Mouse (Mus musculus) heart, adult 18-20 months (tissue): ENCODE data around the gene Fam227a. TPM values are rescaled to one million over a fixed set of nuclear protein-coding genes. Genes with fewer than 3 reads are reported as not detected.
"Not testable (repeated sequence)": the region's sequence is repeated elsewhere in the genome, so short reads cannot be mapped to it uniquely, and the experiment has no call there.

Source experiments
- DNase-seq, 2 experiments: peaks; one replicate each; pipeline ENCODE4 v3.0.0; 2021 to 2022; ENCODE audit warnings: mixed read lengths in 1 of 2
- total RNA-seq, 2 experiments: library from RNA; stranded (reverse); gene quantifications; 2 replicates each; pipeline ENCODE4 v1.2.3; 2021

Fam227a gene
- total RNA-seq, 2 experiments from 2014 or later = 0.37 to 0.77 TPM

DNA sequence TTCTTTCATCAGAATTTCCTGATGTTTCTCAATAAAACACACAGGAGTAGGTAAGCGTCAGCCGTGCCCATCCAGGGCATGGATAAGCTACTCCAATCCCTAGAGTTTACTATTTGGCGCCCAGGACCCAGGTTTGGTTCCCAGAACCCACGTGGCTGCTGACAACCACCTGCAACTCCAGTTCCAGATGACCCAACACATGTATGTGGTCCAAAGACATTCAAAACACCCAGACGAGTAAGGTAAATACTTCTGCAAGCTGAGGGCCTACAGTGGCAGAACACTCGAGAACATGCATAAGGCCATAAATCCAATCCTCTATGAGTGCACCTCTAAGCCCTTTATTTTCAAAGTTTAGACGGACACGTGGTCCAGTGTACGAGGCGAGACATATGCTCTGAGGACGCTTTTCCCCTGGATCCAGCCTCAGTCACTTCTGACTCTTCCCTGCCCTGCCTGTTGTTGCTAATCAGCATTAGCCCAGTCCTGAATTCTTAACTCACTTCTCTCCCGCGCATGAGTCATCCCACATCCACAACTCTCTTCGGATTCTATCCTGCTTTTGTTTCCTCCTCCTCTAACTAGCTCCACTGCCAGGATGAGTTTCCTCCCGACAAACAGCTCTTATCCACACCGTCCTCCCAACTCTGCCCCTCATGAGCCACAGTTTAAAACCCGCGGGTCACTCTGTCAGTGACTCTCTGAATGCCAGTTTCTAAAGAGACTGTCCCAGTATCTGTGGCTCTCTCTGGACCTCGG, 25.1 kb upstream of the Fam227a start:
- peak in 1 of 2 experiments; percentile 42 for DNase-seq

DNA sequence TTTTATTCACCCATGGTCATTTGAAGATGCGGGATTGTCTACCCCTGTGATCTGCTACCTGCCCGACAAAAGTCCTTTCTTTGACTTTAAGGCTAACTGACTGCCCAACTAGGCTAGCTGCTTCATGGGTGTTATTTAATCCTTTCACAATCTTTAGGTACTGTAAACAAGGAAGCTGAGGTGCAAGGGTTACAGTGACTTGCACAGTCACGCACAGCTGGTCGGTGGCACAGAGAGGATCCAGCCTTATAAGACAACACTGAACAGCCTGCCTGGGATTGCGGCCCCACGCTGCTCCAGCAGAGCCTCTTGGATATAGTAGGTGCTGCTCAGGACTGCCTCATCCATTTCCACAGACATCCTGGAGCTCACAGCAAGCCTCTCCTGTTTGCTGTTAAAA, 24.4 kb upstream of the Fam227a start:
- DNase-seq = no peak

DNA sequence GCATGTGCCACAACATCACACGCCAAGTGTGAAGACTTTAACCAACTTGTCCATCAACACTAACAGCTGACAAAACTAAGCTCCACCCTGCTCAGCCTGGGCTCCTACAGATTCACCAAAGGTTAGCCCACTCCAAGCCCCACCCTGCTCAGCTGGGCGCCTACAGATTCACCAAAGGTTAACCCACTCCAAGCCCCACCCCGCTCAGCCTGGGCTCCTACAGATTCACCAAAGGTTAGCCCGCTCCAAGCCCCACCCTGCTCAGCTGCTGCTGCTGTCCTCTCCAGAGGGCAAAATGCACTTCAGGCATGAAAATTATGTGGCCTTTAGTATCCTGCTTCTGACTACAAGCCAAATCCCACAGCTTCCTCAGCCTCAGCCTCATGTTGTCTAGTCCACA, 23.2 kb upstream of the Fam227a start:
- DNase-seq = no peak

DNA sequence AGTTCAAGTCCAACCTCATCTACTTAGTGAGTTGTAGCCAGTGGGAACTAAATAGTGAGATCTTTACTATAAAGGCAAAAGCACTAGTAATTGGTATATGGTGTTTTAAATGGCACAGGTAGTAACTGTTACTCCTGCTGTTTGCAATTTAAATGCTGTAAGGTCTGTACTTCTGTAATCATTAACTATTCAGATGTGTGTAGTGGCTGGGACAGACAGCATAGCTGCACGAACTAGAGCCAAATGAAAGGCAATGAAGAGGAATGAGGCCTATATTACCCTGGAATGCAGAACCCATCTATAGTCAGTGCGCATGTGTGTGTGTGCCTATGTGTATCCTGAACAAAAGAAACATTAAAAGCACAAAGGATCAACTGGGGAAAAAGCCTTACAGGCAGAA, 19.2 kb upstream of the Fam227a start:
- no peak for DNase-seq

DNA sequence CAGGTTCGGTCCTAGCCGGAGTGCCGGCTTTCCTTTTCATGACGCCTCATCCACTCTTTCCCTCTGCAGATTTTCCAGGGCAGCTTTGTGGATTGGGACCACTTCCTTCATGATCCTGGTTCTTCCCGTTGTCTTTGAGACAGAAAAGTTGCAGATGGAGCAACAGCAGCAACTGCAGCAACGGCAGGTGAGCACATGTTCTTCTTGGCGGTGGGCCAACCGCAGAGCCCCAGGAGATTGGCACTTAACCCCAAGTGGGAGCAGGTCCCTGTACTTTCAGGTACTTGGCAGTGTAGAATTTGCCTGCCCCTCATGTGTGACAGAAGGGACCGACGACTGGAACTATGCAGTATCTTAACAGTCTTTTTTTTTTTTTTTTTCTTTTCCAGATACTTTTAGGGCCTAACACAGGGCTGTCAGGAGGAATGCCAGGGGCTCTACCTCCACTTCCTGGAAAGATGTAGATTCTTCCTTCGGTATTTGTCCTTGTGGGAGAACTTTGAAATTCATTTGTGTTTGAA, 13.1 kb upstream of the Fam227a start:
- DNase-seq = not testable (repeated sequence)

DNA sequence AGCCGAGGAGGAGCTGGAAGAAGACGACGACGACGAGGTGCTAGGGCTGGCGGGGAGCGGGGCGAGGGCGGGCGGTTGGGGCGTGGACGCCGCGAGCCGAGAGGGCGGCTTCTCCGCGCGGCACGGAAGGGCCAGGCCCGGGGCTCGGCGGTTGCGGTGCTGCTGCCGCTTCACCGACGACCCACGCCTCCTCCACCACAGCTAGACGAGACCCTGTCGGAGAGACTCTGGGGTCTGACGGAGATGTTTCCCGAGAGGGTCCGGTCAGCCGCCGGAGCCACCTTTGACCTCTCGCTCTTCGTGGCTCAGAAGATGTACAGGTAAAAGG, 12.2 kb upstream of the Fam227a start:
- DNase-seq = no peak

DNA sequence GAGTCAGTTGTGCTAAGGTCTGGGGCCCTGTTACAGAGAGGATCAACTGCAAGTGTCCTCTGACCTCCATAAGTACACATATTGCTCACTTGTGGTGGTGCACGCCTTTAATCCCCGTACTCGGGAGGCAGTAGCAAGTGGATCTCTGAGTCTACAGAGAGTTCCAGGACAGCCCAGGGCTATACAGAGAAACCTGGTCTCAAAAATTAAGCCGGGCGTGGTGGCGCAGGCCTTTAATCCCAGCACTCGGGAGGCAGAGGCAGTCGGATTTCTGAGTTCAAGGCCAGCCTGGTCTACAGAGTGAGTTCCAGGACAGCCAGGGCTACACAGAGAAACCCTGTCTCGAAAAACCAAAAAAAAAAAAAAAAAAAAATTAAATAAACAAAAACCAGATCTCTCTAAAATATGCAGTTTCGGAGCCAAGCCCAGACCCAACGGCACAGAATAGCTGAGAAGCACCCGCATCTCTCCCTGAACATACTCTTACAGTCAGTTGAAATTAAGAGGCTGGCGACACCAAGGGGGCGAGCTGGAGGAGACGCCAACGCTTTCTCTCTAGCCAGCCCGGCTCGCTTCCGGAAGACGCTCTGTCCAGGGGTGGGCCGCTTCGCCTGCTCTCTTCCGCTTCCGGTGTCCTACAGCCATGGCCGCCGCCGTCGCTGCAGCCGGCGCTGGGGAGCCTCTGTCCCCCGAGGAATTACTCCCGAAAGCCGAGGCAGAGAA, 11.7 kb upstream of the Fam227a start, which contains the start of gene Tomm22:
Gene Tomm22 (plus strand): TSS at position 613 of the 723 bp plus-strand sequence.
- DNase-seq = peak; percentile 90 to 94

DNA sequence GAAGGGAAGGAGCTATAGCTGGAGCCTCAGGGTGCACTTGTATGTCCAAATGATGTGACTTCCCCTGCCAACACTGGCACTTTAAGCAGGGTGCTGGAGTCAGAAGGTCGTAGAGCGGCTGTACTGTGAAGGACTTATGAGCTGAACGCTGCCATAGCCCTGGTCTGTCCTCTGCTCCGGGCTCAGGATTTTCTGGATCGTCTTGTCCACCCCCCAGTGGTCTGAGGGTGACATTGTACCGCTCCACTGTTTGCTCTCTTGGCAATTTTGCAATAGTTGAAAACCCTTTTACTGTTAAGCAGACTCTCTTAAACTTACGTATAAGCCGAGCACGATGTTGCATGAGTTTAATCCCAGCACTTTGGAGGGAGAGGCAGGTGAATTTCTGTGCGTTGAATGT, 10.4 kb upstream of the Fam227a start:
- DNase-seq = no peak

DNA sequence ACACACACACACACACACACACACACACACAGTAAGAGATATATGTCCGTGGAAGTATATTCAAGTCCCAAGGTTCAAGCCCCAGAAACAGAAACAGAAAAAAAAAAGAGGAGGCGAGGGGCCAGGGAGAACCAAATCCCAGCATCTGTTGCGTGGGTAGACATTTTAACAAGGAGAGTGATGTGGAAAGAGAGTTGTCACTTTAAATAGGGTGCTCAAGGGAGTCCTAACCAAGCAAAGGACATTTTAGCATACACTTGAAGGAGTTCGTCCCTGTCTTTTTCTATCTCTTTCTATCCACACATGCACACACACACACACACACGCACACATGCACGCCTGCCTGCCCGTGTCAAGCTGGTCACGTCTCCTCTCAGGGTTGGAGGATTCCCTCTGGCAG, 5.9 kb upstream of the Fam227a start:
- DNase-seq = no peak

DNA sequence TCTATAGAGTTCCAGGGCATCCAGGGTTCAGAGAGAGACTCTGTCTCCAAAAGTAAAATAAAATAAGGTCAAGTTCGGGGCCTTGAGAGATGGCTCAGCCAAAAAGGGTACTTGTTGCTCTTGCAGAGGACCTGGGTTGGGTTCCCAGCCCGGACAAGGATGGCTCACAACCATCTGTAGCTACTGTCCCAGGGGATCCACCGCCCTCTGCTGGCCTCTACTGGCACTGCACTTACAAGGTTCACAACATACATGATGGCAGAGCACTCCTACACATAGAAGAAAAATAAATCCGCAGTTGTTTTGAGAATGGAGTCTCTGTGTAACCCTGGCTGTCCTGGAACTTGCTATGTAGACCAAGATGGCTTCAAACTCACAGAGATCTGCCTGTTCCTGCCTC, 3.1 kb upstream of the Fam227a start:
- DNase-seq = peak in 1 of 2 experiments; percentile 37

DNA sequence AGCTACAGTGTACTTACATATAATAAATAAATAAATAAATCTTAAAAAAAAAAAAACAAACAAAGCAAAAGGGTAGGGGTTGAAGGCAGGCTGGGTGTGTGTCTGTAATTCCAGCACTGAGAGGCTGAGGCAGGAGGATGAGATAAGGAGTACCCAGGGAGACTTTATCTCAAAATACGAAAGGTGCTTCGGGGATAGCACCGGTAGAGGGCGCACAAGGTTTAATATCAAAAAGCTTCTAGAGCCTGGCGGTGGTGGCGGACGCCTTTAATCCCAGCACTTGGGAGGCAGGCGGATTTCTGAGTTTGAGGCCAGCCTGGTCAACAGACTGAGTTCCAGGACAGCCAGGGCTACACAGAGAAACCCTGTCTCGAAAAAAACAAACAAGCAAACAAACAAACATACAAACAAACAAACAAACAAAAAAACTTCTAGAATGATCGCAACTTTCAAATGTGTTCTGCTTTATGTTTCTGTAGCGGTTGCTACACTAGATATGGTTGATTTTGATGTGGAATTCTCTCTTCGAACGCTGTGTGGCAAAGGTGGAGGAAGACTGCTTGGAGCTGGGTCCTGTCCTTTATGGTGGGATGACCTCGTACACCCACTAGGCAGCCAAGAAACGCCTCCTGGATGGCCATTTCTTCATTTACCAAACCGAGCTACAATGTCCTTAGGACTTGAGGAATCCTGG, 772 bp downstream of the Fam227a start:
- DNase-seq = peak; percentile 84 to 93

DNA sequence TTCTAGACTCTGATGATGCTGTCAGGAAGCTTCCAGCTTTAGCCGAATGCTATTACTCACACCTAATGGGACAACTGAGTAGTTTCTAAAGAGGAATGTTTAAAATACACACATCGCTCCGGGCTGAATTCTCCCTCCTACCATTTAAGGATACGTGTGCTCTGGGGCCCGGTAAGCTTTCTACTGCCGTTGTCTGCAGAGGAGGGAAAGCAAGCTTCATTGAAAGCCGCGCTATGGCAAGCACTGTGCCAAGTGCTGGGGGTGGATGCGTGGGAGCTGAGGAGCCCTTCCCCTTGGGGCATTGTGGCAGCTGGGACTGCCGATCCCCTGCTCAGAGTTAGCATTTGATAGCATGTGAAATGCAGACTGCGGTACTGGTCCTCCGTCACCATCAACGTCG, 2.3 kb downstream of the Fam227a start:
- DNase-seq = no peak

DNA sequence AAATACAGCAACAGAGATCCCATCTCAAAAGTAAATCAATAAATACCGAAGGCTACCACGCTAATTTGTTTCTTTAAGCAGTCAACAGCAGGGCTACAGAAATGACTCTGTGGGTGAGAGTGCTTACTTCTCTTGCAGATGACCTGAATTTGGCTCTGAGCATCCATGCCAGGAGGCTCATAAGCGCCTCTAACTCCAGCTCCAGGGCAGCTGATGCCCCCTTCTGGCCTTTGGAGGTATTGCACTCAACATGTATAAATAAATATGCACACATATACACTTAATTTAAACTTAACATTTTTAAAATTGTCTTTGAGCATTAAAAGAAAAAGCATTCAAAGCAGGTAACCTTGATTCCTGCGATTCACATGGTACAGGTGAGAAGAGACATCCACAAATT, 7.3 kb downstream of the Fam227a start:
- DNase-seq = no peak

DNA sequence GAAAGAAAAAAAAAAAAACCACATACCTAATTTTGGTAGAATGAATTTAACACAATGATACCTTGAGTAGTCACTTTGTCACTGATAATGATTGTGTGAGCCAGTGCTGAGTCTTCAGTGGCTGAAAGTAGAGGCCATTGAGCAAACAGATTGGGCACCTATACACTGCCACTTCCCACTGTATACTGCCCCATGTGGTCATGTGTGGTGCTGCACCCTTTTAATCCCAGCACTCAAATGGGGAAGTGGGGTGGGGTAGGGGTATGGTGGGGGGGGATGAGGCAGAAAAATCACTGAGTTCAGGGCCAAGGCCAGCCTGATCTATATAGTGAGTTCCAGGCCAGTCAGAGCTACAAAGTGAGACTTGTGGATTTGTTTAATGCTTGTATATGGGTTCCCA, 8.2 kb downstream of the Fam227a start:
- peak in 1 of 2 experiments; percentile 48 for DNase-seq

DNA sequence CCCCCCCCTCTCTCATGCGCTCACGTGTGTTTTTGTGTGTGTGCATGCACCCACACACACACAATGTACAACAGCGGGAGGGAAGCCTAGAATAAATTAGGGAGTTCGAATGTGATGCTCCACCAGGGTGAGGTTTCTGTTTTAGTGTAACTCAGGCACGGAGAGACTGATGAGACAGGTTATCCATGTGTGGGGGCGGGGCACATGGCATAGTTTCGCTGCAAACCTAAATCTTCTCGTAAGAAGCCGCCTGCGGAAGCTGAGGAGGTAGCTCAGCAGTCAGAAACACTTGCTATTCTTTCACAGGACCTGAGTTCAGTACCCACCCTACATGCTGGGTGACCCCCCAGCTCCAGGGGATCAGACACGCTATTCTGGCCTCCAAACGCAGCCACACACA, 10.6 kb downstream of the Fam227a start:
- DNase-seq = no peak

DNA sequence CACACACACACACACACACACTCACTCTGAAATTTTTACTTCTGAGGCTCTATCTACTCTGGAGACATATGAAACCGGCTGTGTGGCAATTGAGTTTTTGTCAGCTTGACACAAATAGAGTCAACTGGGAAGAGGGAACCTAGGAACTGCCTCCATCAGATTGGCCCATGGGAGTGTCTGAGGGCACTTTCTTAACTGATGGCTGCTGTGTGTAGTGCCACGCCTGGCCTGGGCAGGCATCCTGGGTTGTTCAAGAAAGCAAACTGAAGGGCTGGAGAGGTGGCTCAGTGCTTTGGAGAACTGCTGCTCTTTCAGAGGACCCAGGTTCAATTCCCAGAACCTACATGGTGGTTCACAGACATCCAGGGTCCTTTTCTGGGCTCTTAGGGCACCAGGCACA, 13.3 kb downstream of the Fam227a start:
- DNase-seq = no peak

DNA sequence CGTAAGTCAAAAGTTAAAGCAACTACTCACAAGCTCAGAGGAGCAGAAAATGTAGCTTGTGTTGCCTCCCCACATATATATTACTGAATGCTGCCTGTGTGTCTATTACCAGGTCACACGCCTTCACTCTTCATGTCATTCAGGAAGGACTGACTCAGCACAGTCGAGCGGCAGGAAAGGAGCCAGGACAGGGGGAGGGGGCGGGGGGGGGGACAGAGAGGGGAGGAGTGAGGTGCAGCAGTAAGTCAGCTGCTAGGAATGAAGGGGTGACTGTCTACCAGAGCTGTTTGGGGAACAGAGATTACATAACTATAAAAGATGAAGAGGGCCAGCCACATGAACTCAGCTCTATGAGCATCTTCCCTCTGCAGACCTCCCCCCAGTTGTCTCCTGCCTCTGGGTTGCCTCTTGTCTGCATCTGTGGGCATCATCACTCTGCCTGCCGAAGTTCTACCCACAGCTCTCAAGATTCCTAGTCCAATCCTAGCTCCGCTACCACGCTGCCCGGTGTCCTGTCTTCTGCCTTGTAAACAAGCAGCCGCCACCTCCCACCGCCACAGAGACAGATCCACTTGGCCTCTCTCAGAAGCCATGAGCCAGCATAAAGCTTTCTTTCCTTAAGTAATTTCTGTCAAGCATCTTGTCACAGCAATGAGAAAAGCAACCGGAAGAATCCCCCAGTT, 17.5 kb downstream of the Fam227a start:
- DNase-seq = no peak

DNA sequence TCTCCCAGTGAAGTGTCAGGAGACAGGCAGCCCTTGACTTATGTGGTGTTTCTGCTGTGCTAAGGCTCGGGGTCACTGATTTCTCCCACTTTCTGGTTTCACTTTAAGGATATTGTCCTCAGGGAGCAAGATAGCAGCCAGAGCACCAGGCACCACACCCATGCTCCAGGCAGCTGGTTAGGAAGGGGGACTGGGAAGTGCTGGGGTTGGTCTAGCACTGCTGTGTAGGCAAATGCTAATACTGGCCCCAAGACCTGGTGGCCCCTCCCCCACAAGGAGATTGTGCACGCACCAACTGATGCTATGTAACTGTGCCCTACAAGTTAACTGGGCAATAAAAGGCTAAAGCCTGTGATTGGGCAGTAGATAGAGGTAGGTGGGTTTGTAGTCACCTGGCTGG, 28.3 kb downstream of the Fam227a start:
- no peak for DNase-seq

DNA sequence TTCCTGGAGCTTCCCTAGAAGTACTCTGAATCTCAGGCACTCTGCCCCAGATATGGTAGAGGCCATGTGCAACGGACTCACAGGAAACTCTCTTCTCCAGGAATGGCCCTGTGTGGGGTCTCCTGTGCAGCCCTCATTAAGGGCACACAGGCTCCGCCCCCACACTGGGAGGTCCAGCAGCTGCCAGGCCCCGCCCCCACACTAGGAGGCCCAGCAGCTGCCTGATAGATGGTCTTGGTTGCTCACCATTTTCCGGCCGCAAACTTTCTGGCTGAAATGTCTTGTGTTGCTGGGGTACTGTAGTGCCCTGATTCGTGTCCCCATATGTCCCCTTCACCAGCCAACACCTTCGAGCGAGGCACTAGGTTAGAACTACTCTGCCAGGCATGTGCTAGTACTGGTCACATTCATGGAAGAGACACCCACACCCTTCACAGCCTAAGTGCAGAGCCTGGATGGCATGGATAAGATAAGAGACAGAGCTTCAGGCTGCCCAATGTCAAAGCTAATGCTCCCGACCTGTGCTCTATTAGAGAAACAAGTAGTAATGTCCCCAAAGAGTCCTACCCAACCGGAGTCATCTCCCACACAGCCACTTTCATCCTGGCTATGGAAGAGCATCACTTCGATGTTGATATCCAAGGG, 38.9 kb downstream of the Fam227a start:
- DNase-seq = no peak

DNA sequence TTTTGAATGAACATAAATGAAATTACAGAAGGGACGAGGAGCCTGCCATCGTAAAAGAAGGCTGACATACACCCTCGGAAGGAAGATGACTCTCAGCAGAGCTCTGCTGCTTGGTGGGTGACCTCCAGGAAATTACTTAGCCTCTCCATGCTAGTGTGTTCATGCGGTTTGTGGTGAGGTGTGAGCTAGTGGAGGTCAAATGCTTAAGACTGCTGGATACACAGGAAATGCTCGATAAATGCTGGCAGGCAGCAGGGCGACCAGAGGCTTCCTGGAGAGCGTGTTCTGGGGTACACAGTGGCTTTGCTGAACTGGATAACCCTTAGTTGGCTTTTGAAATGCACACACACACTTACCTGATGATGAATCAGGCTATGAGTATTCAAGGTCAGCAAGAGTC, 40.3 kb downstream of the Fam227a start:
- DNase-seq = no peak

DNA sequence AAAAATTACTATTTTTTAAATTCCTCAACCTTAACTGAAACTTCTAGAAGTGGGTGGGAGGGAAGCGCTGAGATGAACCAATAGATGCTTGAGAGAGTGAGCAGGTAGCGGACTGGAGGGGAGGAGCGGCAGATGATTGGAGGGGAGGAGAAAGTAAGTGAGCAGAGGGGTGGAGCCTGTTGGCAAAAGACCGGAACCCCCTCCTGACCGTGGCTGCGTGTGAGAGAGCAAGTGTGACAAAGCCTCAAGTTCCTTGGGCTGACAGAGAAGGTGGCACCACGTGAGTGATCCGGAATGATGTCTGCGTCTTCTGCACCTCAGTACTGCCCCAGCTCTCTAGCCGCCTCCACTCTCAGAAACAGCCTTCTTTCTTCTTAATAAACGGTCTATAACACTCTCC, 41.6 kb downstream of the Fam227a start:
- DNase-seq = no peak

DNA sequence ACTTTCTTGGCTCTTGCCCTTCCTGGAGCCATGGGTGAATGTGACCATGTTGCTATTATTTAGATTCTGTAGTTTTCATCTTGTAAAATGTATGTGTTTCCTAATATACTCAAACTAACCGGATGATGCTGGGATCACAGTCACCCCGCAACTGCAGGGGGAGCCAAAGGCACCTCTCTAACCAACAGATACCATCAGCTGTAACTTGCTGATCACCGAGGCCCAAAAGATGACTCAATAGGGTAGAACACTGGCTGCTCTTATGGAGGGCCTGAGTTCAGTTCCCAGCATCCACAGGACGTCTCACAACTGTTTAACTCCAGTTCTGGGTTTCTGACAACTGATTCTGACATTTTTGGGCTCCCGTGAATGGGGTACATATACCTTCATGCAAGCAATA, 42.0 kb downstream of the Fam227a start:
- no peak for DNase-seq
